Mouse (Mus musculus) CD4-positive, CD25-positive, alpha-beta regulatory T cell, adult 2 months (primary cell): ENCODE results near the gene Tmed10.

Experiments used
- DNase-seq: peaks from one replicate; pipeline ENCODE4 v3.0.0-alpha.2; 2012; ENCODE audit warnings: low read depth, low spot score

The Tmed10 gene

DNA sequence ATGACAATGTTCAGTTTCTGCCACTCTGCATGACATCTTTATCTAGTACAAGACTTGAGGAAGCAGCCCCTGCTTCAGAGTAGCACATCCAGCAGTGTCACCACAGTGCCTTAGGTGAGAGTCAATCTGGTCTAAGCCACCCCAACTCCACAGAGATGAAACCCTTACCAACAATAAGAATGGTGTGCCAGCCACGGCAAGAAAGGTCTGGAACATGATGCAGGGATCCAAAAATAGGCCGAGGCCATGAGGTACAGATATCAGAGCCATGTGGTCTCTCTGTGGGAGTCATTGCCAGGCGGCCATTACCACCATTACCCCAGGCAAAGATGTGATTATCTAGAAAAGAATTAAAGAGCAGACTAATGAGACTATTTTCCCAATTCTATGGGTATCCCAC, 66.0 kb downstream of the Tmed10 start:
- DNase-seq = no peak

DNA sequence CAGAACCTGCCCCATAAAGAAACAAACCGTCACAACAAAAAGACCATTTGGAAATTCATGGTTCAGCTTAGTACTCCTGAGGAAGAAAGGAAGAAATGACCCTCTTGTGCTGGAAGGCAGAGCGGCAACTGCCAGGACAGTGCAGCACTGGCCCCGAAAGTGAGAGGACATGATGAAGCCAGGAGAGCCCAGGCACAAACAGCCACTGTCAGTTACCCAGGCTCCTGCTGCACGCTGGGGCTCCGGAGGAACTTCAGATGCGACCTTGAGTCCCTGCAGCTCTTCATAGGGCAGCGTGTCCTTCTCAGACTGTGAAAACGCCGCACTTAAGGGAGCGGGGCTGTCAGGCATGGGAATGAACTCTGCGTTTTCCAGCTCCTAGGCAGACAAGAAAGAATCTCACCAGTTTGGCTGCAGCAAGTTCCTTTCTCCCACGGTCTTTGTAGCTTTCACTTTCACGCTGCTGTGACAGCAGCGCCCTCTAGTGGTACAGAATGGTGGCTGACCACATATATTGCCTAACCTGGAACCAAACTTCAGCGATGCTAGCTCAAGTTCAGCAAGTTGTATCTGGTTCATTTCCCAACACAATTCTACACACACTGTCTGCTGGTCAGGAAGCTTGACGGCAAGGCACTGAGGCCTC, 69.3 kb downstream of the Tmed10 start:
- DNase-seq = peak; percentile 91

DNA sequence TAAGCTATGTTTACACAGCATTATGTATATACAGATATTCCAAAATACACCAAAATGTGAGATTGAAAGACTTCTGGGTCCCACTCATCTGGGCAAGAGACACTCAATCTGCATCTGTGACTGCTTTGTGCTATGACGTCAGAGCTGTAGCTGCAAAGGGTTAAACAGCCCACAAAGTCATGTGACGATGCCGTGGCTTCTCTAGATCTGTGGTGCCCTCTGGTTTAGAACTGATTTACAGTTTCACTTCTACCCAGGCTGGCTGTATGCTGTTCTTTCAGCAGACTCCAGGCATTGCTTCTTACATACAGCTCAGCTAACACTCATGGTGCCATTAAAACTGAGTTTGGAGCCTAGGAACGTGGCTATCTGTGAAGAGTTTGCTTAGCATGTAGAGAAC, 69.9 kb downstream of the Tmed10 start:
- DNase-seq = peak; percentile 73

DNA sequence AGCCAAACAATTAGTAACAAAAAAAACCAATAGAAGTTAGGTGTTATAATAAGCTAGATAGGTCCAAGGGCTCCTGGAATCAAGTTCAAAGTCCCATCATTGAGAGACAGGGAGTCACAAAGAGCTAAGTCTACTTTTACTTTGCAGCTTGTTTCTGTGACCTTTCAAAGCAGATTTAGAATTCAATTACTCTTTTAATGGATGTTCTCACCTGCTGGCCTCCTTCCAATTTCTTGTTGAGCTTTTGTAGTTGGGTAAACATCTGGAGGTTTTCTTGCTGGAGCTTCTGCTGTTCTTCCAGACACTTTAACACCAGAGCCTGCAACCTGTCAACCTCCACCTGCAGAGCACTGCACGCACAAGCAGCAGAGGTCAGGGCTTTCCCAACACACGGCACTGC, 71.4 kb downstream of the Tmed10 start:
- DNase-seq = no peak

DNA sequence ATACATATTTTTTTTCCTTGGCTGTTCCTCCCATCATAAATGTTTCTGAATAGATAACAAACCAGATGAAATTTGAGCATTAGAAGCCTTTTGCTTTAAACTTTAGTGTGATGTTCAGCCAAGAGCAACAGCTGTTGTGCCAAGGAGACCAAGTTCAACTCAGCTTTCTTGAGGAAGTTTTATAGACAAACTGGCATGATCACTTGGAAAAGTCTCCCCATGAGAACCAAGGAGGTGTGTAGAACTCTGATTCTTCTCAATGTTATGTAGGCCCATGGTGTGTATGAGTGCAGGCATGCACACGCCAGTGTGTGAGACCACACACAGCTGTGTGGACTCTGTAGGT, 75.8 kb downstream of the Tmed10 start:
- no peak for DNase-seq

DNA sequence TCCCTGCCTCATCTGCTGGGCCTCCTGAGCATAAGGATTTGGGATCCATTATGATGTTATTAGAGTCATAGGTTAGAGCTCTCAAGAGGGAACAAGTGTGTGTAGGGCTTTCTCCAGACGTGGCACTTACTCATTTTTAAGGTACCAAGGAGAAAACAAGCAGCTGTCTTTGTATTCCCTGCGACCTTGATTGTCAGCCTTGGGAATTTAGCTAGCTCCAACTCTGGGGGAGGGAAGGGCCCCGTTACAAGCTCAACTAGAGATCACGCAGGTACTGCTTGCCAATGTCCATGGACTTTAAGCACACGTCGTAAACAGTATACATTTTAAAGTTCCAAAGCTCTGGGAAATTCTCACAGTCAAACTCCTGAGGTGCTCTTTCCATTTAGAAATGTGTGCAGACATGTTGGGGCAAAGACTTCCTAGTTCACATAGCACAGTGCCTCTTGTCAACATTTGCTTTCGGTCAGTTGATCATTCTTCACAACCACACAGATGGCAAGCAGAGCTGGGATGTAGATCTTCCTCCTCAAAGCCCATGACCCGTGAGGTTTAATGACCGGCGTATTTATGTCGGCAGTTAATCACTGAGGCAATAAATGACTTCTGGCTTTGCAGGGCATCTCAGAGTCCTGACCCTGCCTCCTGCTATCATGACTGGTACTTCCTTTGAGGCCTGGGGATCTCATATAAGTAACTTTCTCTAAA, 76.4 kb downstream of the Tmed10 start:
- no peak for DNase-seq

DNA sequence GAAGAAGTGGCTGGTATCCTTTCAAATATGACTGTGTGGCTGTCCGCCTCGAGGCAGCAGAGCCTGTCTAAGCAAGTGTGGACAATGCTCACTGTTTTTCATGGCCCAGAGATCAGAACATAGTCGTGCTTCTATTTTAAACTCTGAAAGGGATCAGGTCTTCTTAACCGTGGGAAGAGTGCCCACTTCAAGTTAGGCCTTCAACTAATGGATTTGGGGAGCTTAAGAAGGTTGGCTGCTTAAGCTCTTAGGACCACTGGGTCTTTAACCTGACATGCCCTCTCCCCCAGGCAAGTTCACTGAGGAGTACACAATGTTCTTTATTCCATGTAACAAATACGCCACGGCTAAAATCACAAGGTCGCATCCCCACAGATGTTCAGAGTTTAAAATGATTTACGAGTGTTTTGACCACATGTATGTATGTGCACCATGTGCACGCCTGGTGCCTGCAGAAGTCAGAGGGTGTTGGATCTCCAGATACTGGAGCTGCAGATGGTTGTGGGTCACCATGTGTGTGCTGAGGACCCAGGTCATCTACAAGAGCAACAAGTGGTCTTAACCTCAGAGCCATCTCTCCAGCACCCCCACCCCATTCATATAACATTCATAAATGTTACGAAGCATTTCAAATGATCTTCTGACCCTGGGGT, 77.2 kb downstream of the Tmed10 start:
- DNase-seq = no peak

DNA sequence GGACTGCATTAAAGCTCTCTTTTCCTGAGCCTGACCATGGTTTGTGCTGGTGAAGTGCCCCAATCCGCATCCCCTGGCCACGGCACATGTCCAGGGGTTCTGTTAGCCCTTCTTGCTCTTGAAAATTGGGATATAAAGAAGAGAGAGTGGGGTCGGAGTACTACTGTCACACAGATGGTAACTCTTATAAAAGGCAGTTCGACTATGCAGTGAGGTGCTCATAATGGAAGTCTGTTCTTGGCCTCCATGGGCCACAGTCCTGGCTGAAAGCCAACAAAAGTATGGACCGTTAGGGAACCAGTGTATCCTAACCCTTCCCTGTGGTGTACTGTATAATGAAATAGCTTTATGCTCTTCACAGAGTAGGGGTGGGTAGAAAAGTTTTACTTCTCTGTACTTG, 77.7 kb downstream of the Tmed10 start:
- no peak for DNase-seq

DNA sequence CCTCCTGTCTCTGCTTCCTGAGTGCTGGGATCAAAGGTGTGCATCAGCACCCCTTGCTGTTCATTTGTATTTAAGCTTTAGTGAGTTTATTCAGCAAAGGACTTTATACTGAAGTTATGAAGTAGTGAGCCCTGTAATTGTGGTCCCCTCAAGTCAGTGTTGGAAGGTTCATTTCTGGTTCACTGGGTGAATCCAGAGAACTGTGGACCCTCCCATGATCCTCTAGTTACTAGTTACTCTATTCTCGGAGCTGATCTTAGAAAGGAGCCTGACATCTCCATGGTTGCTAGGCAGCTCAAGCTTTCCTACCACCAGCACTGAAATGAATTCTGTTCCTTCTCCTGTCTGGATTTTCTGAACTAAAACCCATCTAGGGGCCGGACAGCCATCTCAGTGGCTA, 79.1 kb downstream of the Tmed10 start:
- DNase-seq = no peak

DNA sequence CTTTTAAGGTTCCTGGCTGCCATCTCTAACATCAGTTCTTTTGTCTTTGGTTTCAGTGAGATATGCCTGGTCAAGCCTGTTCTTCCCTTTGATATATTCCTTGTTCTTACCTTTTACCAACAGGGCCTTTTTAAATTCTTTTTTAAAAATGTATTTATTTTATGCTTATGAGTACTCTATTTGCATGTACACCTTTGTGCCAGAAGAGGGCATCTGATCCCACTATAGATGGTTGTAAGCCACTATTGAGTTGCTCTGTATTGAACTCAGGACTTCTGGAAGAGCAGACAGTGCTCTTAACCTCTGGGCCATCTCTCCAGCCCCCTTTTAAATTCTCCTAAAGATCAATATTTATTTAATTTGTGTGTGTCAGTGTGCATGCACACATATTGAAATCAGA, 81.7 kb downstream of the Tmed10 start:
- DNase-seq = peak; percentile 20

DNA sequence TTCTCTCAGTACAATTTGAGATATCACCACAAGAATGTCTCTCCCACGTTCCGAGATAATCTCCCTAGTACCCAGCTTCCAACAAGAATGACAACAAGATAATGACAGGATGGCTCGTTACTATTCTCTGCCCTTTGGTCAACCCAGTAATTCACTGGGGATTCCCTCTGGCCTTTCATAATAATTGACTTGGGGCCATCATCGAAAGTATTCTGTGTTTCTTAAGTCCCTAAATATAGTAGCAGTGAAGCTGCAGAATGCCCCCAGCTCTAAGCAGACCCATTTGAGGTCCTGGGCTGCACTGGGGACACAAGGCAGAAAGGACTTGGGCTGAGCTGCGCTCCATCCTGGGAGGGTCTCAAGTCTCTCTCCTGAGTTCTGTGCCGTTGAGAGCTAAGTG, 82.4 kb downstream of the Tmed10 start:
- DNase-seq = no peak

DNA sequence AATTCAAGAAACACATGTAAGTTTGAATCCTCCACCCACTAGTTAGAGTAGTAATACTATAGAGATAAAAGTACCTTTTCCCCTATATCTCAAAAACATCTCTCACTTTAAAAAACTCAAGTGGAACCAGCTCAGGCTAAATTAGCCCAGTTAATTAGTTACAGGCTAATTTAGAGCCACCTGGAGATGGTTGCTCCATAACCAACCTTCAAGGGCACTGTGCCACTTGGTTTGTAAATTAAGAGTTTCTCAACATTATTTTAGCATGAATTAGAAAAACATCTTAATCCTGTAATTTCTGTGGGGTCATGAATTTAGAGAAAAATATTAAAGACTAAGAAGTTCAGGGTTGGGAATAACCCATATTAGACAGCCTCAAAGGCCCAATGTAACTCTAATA, 83.1 kb downstream of the Tmed10 start:
- no peak for DNase-seq

DNA sequence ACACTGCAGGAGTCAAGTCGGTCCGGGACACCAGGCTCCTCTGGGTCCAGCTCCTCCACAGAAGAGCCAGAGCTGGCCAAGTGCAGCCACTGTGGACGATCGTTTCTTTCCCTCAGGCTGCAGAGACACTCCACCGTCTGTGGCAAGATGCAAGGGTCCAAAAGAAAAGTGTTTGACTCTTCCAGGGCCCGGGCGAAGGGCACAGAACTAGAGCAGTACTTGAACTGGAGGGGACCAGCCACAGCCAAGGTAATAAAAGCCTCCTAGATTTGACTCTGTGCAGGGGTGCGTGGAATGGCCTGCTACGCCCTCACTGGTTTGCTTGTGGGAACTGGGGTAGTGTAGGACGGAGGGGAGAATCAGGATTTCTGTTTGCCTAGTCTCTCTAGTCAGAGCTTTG, 84.0 kb downstream of the Tmed10 start:
- no peak for DNase-seq
